Mouse (Mus musculus): ENCODE data around the gene Rmnd5a. TPM values are rescaled to one million over a fixed set of nuclear protein-coding genes. Genes with fewer than 3 reads are reported as not detected.

Rmnd5a gene
- 295 TPM for polyA plus RNA-seq (2014; fragmentation: Illumina TruSeq; extraction: RNeasy Lipid Tissue Mini Kit (QIAGEN cat#74804); ENCODE audit: low read depth, low replicate concordance)

GRCm38 (mm10) chr6:71440492-71441250 lies at the start of gene Rmnd5a:
Rmnd5a (minus strand) TSS chr6:71440637.

GRCm38 (mm10) chr6:71373249-71373775 lies 67.1 kb downstream of the Rmnd5a start, which contains the start of gene Cd8a:
Cd8a (plus strand) TSS chr6:71373427.

Other genes with a start within 250 kb of the Rmnd5a start
- gene Fabp1, start 240.8 kb downstream of the Rmnd5a start, polyA plus RNA-seq (2014; fragmentation: Illumina TruSeq; extraction: RNeasy Lipid Tissue Mini Kit (QIAGEN cat#74804); ENCODE audit: low read depth, low replicate concordance): not detected
- gene Krcc1, start 169.0 kb downstream of the Rmnd5a start, polyA plus RNA-seq (2014; fragmentation: Illumina TruSeq; extraction: RNeasy Lipid Tissue Mini Kit (QIAGEN cat#74804); ENCODE audit: low read depth, low replicate concordance): 393 TPM
- 2.7 TPM for gene Smyd1, start 118.4 kb downstream of the Rmnd5a start, polyA plus RNA-seq (2014; fragmentation: Illumina TruSeq; extraction: RNeasy Lipid Tissue Mini Kit (QIAGEN cat#74804); ENCODE audit: low read depth, low replicate concordance)
- not detected for gene Cd8b1, start 117.8 kb downstream of the Rmnd5a start, polyA plus RNA-seq (2014; fragmentation: Illumina TruSeq; extraction: RNeasy Lipid Tissue Mini Kit (QIAGEN cat#74804); ENCODE audit: low read depth, low replicate concordance)
- not detected for gene Cd8a, start 67.2 kb downstream of the Rmnd5a start, polyA plus RNA-seq (2014; fragmentation: Illumina TruSeq; extraction: RNeasy Lipid Tissue Mini Kit (QIAGEN cat#74804); ENCODE audit: low read depth, low replicate concordance)
- 134 TPM for gene Rnf103, start 53.3 kb upstream of the Rmnd5a start, polyA plus RNA-seq (2014; fragmentation: Illumina TruSeq; extraction: RNeasy Lipid Tissue Mini Kit (QIAGEN cat#74804); ENCODE audit: low read depth, low replicate concordance)
- gene Chmp3, start 103.2 kb upstream of the Rmnd5a start, polyA plus RNA-seq (2014; fragmentation: Illumina TruSeq; extraction: RNeasy Lipid Tissue Mini Kit (QIAGEN cat#74804); ENCODE audit: low read depth, low replicate concordance): 281 TPM
- 65.4 TPM for gene Kdm3a, start 192.4 kb upstream of the Rmnd5a start, polyA plus RNA-seq (2014; fragmentation: Illumina TruSeq; extraction: RNeasy Lipid Tissue Mini Kit (QIAGEN cat#74804); ENCODE audit: low read depth, low replicate concordance)

Measured in adrenal gland, adult 10 weeks (tissue).